Mouse (Mus musculus): ENCODE data around the gene Dennd6a. TPM values are rescaled to one million over a fixed set of nuclear protein-coding genes. Genes with fewer than 3 reads are reported as not detected.
"Not testable (repeated sequence)": the region's sequence is repeated elsewhere in the genome, so short reads cannot be mapped to it uniquely, and the experiment has no call there.

Gene Dennd6a
- polyA plus RNA-seq, 1 experiment from 2014 or later = 27.0 TPM

GRCm38 (mm10) chr14:26669292-26670073 is 95.8 kb downstream of the Dennd6a start, which contains the start of gene Pde12:
Gene Pde12 (minus strand): TSS chr14:26669883.
- no peak for TF ChIP-seq CTCF (IDR thresholded peaks at IDR 0.05; ENCODE audit: low read depth)
- TF ChIP-seq EP300 (optimal IDR thresholded peaks at IDR 0.05) = peak; percentile 87
- H3K27me3 ChIP-seq (ENCODE audit: control insufficient read depth, insufficient read depth, low read length) = no peaks in the 10 kb centered on the region

DNA sequence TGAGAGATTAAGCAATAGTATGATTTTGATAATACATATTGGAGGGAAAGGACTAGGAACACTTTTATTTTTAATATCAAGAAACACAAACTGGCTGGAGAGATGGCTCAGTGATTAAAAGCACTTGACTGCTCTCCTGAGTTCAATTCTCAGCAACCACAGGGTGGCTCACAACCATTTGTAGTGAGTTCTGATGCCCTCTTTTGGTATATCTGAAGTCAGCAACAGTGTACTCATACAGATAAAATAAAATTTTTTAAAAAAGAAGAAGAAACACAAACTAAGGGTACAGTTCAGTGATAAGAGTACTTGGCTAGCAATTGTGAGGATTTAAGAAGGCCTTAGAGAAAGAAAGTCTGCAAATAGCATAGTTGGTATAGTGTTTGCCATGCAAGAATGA is 97.3 kb downstream of the Dennd6a start:
- no peak overlapping the region for H3K27ac ChIP-seq (replicated peaks)
- H3K9ac ChIP-seq (ENCODE audit: low read length) = no peak overlapping the region
- no peaks in the 10 kb centered on the region for H3K9me3 ChIP-seq (ENCODE audit: control insufficient read depth, low read length)
- no peaks in the 10 kb centered on the region for H3K36me3 ChIP-seq (ENCODE audit: control insufficient read depth, insufficient read depth, low read length)
- no peak for DNase-seq (ENCODE audit: low spot score)
- no peak for ATAC-seq (ENCODE audit: low FRiP score, low TSS enrichment)
- no peak overlapping the region for H3K4me2 ChIP-seq (replicated peaks; ENCODE audit: low read depth)
- TF ChIP-seq CTCF (IDR thresholded peaks at IDR 0.05; ENCODE audit: low read depth) (peak; percentile 39; the same call in 1 of the 2 replicates), EP300 (optimal IDR thresholded peaks at IDR 0.05) (no peak)
- no peak overlapping the region for H3K4me3 ChIP-seq (ENCODE audit: low read depth, low read length)
- H3K4me1 ChIP-seq (replicated peaks; ENCODE audit: control insufficient read depth, insufficient read depth) = peaks cover 2% of the 10 kb centered on the region; the same call in 1 of the 2 replicates
- no peaks in the 10 kb centered on the region for H3K27me3 ChIP-seq (ENCODE audit: control insufficient read depth, insufficient read depth, low read length)

More at GRCm38 (mm10) chr14:26669292-26670073, 95.8 kb downstream of the Dennd6a start, which contains the start of gene Pde12:
- Histone ChIP-seq H3K4me1 (replicated peaks; ENCODE audit: control insufficient read depth, insufficient read depth) (peaks cover 2% of the 10 kb centered on the region; the same call in 1 of the 2 replicates), H3K27ac (replicated peaks) (peak within 1 kb of the TSS; percentile 93), H3K9ac (ENCODE audit: low read length) (peak within 1 kb of the TSS; percentile 92), H3K4me2 (replicated peaks; ENCODE audit: low read depth) (peak within 1 kb of the TSS; percentile 93), H3K4me3 (ENCODE audit: low read depth, low read length) (peak within 1 kb of the TSS; percentile 87), H3K9me3 (ENCODE audit: control insufficient read depth, low read length) (no peaks in the 10 kb centered on the region), H3K36me3 (ENCODE audit: control insufficient read depth, insufficient read depth, low read length) (peaks cover 2% of the 10 kb centered on the region; the same call in 1 of the 2 replicates)
- ATAC-seq (ENCODE audit: low FRiP score, low TSS enrichment) (peak; percentile 92), DNase-seq (ENCODE audit: low spot score) (peak; percentile 91)
- under 1% methylated on average over 68 of the region's 70 CpGs for WGBS

DNA sequence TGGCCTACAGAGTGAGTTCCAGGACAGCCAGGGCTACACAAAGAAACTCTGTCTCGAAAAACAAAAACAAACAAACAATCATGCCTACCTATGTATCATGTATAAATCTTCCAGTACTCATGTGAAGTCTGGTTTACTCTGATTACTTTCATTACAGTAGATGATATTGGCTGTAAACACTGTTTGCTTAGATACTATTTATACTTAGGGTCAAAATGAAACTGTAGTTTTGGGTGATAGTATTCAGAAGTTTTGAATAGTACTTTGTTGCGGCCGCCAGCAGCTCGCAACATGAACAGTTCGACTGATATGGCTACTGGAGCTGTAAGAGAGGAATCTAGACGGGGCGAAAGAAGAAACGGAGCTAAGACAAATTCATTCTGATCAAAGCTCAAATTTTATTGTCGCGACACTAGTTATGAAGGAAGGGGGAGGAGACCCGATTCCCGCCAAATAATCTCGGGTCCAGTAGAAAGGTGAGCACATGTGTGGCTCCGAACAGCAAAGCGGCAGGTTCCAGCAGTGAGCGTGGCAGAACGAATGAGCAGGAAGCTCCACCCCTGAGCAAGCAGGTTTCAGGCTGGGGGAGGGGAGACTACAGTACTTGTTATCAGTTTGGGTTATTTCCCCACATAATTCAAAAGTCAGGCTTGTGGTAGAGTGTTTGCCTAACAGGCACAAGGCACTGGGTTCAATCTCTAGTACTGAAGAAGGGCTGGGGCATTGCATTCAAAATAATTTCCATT is 98.4 kb downstream of the Dennd6a start:
- not testable (repeated sequence) for H3K36me3 ChIP-seq (ENCODE audit: control insufficient read depth, insufficient read depth, low read length); H3K9me3 ChIP-seq (ENCODE audit: control insufficient read depth, low read length); ATAC-seq (ENCODE audit: low FRiP score, low TSS enrichment); H3K4me3 ChIP-seq (ENCODE audit: low read depth, low read length); H3K27ac ChIP-seq (replicated peaks); H3K9ac ChIP-seq (ENCODE audit: low read length); DNase-seq (ENCODE audit: low spot score); H3K27me3 ChIP-seq (ENCODE audit: control insufficient read depth, insufficient read depth, low read length); H3K4me1 ChIP-seq (replicated peaks; ENCODE audit: control insufficient read depth, insufficient read depth); H3K4me2 ChIP-seq (replicated peaks; ENCODE audit: low read depth)
- 53% methylated on average over 17 of the region's 17 CpGs for WGBS

DNA sequence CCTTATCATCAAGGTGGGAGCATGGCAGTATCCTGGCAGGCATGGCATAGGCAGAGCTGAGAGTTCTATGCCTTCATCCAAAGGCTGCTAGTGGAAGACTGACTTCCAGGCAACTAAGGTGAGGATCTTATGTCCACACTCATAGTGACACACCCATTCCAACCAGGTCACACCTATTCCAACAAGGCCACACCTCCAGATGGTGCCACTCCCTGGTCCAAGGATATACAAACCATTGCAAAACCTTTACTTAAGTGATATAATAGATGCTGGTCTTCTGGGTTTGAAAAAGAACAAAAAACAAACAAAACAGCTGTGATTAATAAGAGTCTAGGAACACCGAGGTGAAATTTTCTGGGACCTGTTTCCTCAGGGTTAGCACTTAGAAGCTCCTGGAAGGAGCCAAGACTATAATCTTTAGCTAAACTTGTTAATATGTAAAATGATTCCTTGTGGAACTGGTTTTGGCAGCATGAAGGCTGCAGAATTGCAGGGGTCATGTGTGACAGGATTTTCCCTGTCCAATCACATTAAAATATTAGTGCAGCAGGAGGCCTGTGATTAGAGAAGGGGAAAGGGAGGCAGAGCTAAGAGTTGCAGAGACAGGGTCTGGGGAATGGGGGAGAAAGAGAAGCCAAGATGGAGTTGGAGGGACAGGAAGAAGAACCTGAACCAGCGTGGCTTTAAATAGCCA is 101.0 kb downstream of the Dennd6a start:
- not testable (repeated sequence) for H3K9me3 ChIP-seq (ENCODE audit: control insufficient read depth, low read length); H3K4me3 ChIP-seq (ENCODE audit: low read depth, low read length); H3K9ac ChIP-seq (ENCODE audit: low read length); H3K36me3 ChIP-seq (ENCODE audit: control insufficient read depth, insufficient read depth, low read length); H3K27me3 ChIP-seq (ENCODE audit: control insufficient read depth, insufficient read depth, low read length); H3K4me2 ChIP-seq (replicated peaks; ENCODE audit: low read depth); H3K4me1 ChIP-seq (replicated peaks; ENCODE audit: control insufficient read depth, insufficient read depth)
- peak; percentile 25 for DNase-seq (ENCODE audit: low spot score)
- ATAC-seq (ENCODE audit: low FRiP score, low TSS enrichment) = peak; percentile 77
- WGBS = 61% methylated on average over 2 of the region's 2 CpGs
- peak overlapping the region; percentile 65 for H3K27ac ChIP-seq (replicated peaks)

- no peaks in the 10 kb centered on the region for H3K9me3 ChIP-seq (ENCODE audit: control insufficient read depth, low read length)
- H3K27ac ChIP-seq (replicated peaks) = no peak overlapping the region; the same call in 1 of the 2 replicates
- DNase-seq (ENCODE audit: low spot score) = peak; percentile 60
- H3K36me3 ChIP-seq (ENCODE audit: control insufficient read depth, insufficient read depth, low read length) = no peaks in the 10 kb centered on the region
- TF ChIP-seq CTCF (IDR thresholded peaks at IDR 0.05; ENCODE audit: low read depth) (peak; percentile 57), EP300 (optimal IDR thresholded peaks at IDR 0.05) (no peak)
- H3K27me3 ChIP-seq (ENCODE audit: control insufficient read depth, insufficient read depth, low read length) = no peaks in the 10 kb centered on the region
- H3K4me1 ChIP-seq (replicated peaks; ENCODE audit: control insufficient read depth, insufficient read depth) = no peaks in the 10 kb centered on the region
- no peak overlapping the region for H3K4me2 ChIP-seq (replicated peaks; ENCODE audit: low read depth)
- no peak for ATAC-seq (ENCODE audit: low FRiP score, low TSS enrichment)
- no peak overlapping the region for H3K4me3 ChIP-seq (ENCODE audit: low read depth, low read length)
- WGBS = 16% methylated on average over 12 of the region's 12 CpGs
- no peak overlapping the region for H3K9ac ChIP-seq (ENCODE audit: low read length)
Measured at GRCm38 (mm10) chr14:26675371-26675770, 101.7 kb downstream of the Dennd6a start.

All from stomach, postnatal 0 days (tissue).